Mouse (Mus musculus) brain, embryonic 14.5 days (tissue): ENCODE measurements around the gene En1.

Experiments used
- CTCF ChIP-seq: fragments of 200-500 bp; IDR thresholded peaks from 2 replicates; pipeline ENCODE4 v1.5.1; 2012; ENCODE audit warnings: inconsistent platforms, mild to moderate bottlenecking, moderate library complexity, borderline replicate concordance; ENCODE audit not compliant: insufficient read depth, insufficient read length; ENCODE audit errors: extremely low read depth
- POLR2A ChIP-seq: fragments of 200-500 bp; IDR thresholded peaks from 2 replicates; pipeline ENCODE4 v1.6.1; 2012; ENCODE audit warnings: mild to moderate bottlenecking, inconsistent platforms, borderline replicate concordance; ENCODE audit not compliant: poor library complexity, insufficient read depth, insufficient read length, severe bottlenecking; ENCODE audit errors: extremely low read depth

- TF ChIP-seq CTCF (no peak), POLR2A (no peak)
These were observed 2.1 kb upstream of the En1 start for GRCm38 (mm10) chr1:120600149-120600445.
